Mouse (Mus musculus) lung, embryonic 16.5 days (tissue): Measurements from ENCODE around the gene Rps12. TPM values are rescaled to one million over a fixed set of nuclear protein-coding genes. Genes with fewer than 3 reads are reported as not detected.
A peak's percentile ranks its signal among the peaks of the same experiment; 100 is the strongest.
"Not testable (repeated sequence)": the region's sequence is repeated elsewhere in the genome, so short reads cannot be mapped to it uniquely, and the experiment has no call there.

Experiments
- ATAC-seq: fragments of 200-750 bp; cut with Nextera tagmentation; 2 replicates; pipeline ENCODE4 v1.8.0; 2017; ENCODE audit warnings: low read depth, mild to moderate bottlenecking, moderate library complexity
- H3K27ac ChIP-seq: fragments of 300-500 bp; sonication (generic); 2 replicates; pipeline ENCODE4 v1.5.1; 2014; ENCODE audit warnings: mild to moderate bottlenecking, control low read depth, low read length
- H3K27me3 ChIP-seq: fragments of 300-500 bp; sonication (generic); 2 replicates; pipeline ENCODE4 v1.6.1; 2014; ENCODE audit warnings: low read depth, low read length, mixed read lengths; ENCODE audit not compliant: control insufficient read depth, insufficient read depth
- H3K36me3 ChIP-seq: fragments of 300-500 bp; sonication (generic); 2 replicates; pipeline ENCODE4 v1.6.1; 2014; ENCODE audit warnings: low read length; ENCODE audit not compliant: control insufficient read depth, insufficient read depth
- H3K4me1 ChIP-seq: fragments of 300-500 bp; sonication (generic); replicated peaks from 2 replicates; pipeline ENCODE4 v1.6.1; 2014; ENCODE audit warnings: low read length, mixed read lengths; ENCODE audit not compliant: control insufficient read depth, insufficient read depth
- H3K4me2 ChIP-seq: fragments of 300-500 bp; sonication (generic); 2 replicates; pipeline ENCODE4 v1.6.1; 2014; ENCODE audit warnings: low read depth, low read length, control low read depth
- H3K4me3 ChIP-seq: fragments of 300-500 bp; sonication (generic); 2 replicates; pipeline ENCODE4 v1.5.1; 2014; ENCODE audit warnings: mild to moderate bottlenecking, low read length, control low read depth
- H3K9ac ChIP-seq: fragments of 300-500 bp; sonication (generic); 2 replicates; pipeline ENCODE4 v1.6.1; 2014; ENCODE audit warnings: low read length, control low read depth
- H3K9me3 ChIP-seq: fragments of 300-500 bp; sonication (generic); 2 replicates; pipeline ENCODE4 v1.6.1; 2016; ENCODE audit warnings: low read length; ENCODE audit not compliant: control insufficient read depth
- WGBS: fragments of 180-500 bp; shearing (Covaris S2); extraction: QIAGEN DNeasy Blood & Tissue Kit; methylation state at CpG from one replicate; pipeline ENCODE4 v1.1.7; 2014; 5-methylcytosine and 5-hydroxymethylcytosine counted together
- polyA plus RNA-seq: library from polyadenylated mRNA; unstranded; fragments of >200 nt; fragmentation: Nextera tagmentation; extraction: Ambion mirVana; gene quantifications from 2 replicates; pipeline ENCODE4 v1.2.1, GENCODE M21; 2015

Rps12 gene
- polyA plus RNA-seq, 1 experiment from 2014 or later: 173 TPM

GRCm38 (mm10) chr10:23786631-23787038 lies 440 bp downstream of the Rps12 start:
- Histone ChIP-seq H3K4me2 (peak overlapping the region; percentile 55), H3K4me1 (peaks cover 21% of the 10 kb centered on the region), H3K4me3 (peak overlapping the region; percentile 75), H3K36me3 (peaks cover 25% of the 10 kb centered on the region), H3K9ac (peak overlapping the region; percentile 87), H3K27ac (peak overlapping the region; percentile 60)
- ATAC-seq: peak; percentile 36
- 0% methylated on average over 23 of the region's 23 CpGs for WGBS
- not testable (repeated sequence) for H3K9me3 ChIP-seq, H3K27me3 ChIP-seq

GRCm38 (mm10) chr10:23786040-23786439 lies 1.0 kb downstream of the Rps12 start:
- Histone ChIP-seq H3K27ac (no peak overlapping the region), H3K4me2 (peak overlapping the region; percentile 55), H3K4me1 (peaks cover 21% of the 10 kb centered on the region), H3K9me3 (no peaks in the 10 kb centered on the region), H3K27me3 (no peaks in the 10 kb centered on the region), H3K4me3 (peak overlapping the region; percentile 75), H3K9ac (peak overlapping the region; percentile 87), H3K36me3 (peaks cover 29% of the 10 kb centered on the region)
- under 1% methylated on average over 4 of the region's 4 CpGs for WGBS
- ATAC-seq: no peak

- H3K4me1 ChIP-seq: peaks cover 21% of the 10 kb centered on the region
- H3K36me3 ChIP-seq: peaks cover 32% of the 10 kb centered on the region
- ATAC-seq: not testable (repeated sequence)
Observed at GRCm38 (mm10) chr10:23785599-23785998, 1.5 kb downstream of the Rps12 start.

GRCm38 (mm10) chr10:23784121-23784520 lies 3.0 kb downstream of the Rps12 start:
- WGBS: 52% methylated on average over 2 of the region's 2 CpGs
- no peak for ATAC-seq
- Histone ChIP-seq H3K9me3 (no peaks in the 10 kb centered on the region), H3K27me3 (no peaks in the 10 kb centered on the region), H3K4me3 (no peak overlapping the region), H3K4me2 (no peak overlapping the region), H3K27ac (no peak overlapping the region), H3K4me1 (peaks cover 21% of the 10 kb centered on the region), H3K9ac (no peak overlapping the region), H3K36me3 (peaks cover 32% of the 10 kb centered on the region)

More at GRCm38 (mm10) chr10:23785599-23785998, 1.5 kb downstream of the Rps12 start:
- peak overlapping the region; percentile 75 for H3K4me3 ChIP-seq
- not testable (repeated sequence) for H3K27ac ChIP-seq, H3K27me3 ChIP-seq, H3K9me3 ChIP-seq
- peak overlapping the region; percentile 55 for H3K4me2 ChIP-seq
- H3K9ac ChIP-seq: peak overlapping the region; percentile 87
- WGBS: 45% methylated on average over 7 of the region's 7 CpGs

- Histone ChIP-seq H3K4me1 (peaks cover 17% of the 10 kb centered on the region), H3K4me2 (no peak overlapping the region), H3K9ac (no peak overlapping the region), H3K36me3 (peaks cover 32% of the 10 kb centered on the region), H3K4me3 (no peak overlapping the region), H3K27me3 (no peaks in the 10 kb centered on the region), H3K9me3 (no peaks in the 10 kb centered on the region), H3K27ac (no peak overlapping the region)
- ATAC-seq: no peak
- 29% methylated on average over 2 of the region's 2 CpGs for WGBS
Observed at GRCm38 (mm10) chr10:23783493-23783884, 3.6 kb downstream of the Rps12 start.

GRCm38 (mm10) chr10:23782855-23783492 lies 4.1 kb downstream of the Rps12 start:
- Histone ChIP-seq H3K27ac (no peak overlapping the region), H3K4me1 (peaks cover 11% of the 10 kb centered on the region), H3K4me2 (no peak overlapping the region), H3K27me3 (no peaks in the 10 kb centered on the region), H3K9me3 (no peaks in the 10 kb centered on the region), H3K9ac (no peak overlapping the region), H3K36me3 (peaks cover 32% of the 10 kb centered on the region), H3K4me3 (no peak overlapping the region)
- ATAC-seq: no peak
- WGBS: 45% methylated on average over 2 of the region's 2 CpGs

GRCm38 (mm10) chr10:23781760-23782735 lies 5.0 kb downstream of the Rps12 start:
- H3K27me3 ChIP-seq: no peaks in the 10 kb centered on the region
- WGBS: 73% methylated on average over 11 of the region's 11 CpGs
- H3K4me3 ChIP-seq: no peak overlapping the region
- peaks cover 32% of the 10 kb centered on the region for H3K36me3 ChIP-seq
- H3K27ac ChIP-seq: no peak overlapping the region
- H3K4me2 ChIP-seq: no peak overlapping the region
- H3K9me3 ChIP-seq: no peaks in the 10 kb centered on the region
- H3K9ac ChIP-seq: no peak overlapping the region
- peaks cover 11% of the 10 kb centered on the region for H3K4me1 ChIP-seq
- no peak for ATAC-seq

- Histone ChIP-seq H3K36me3 (peaks cover 31% of the 10 kb centered on the region), H3K27me3 (no peaks in the 10 kb centered on the region), H3K9ac (no peak overlapping the region), H3K27ac (no peak overlapping the region), H3K4me3 (no peak overlapping the region), H3K4me2 (no peak overlapping the region), H3K4me1 (peaks cover 7% of the 10 kb centered on the region), H3K9me3 (no peaks in the 10 kb centered on the region)
- ATAC-seq: no peak
- WGBS: 72% methylated on average over 6 of the region's 6 CpGs
Observed at GRCm38 (mm10) chr10:23780539-23781275, 6.4 kb downstream of the Rps12 start.
